Mouse (Mus musculus) bone marrow macrophage, adult 2 months (primary cell): Measurements from ENCODE around the gene Cptp. TPM values are rescaled to one million over a fixed set of nuclear protein-coding genes. Genes with fewer than 3 reads are reported as not detected.

Experiments
- H3K27ac ChIP-seq: 2 replicates; pipeline ENCODE4 v1.5.1; 2012; ENCODE audit warnings: low read depth, low read length; ENCODE audit not compliant: insufficient read depth
- H3K4me1 ChIP-seq: 2 replicates; pipeline ENCODE4 v1.6.1; 2012; ENCODE audit warnings: low read length; ENCODE audit not compliant: control insufficient read depth, insufficient read depth
- H3K4me3 ChIP-seq: 2 replicates; pipeline ENCODE4 v1.5.1; 2012; ENCODE audit warnings: mild to moderate bottlenecking, low read length, moderate library complexity; ENCODE audit not compliant: insufficient read depth
- CTCF ChIP-seq: IDR thresholded peaks from 2 replicates; pipeline ENCODE4 v1.5.1; 2012; ENCODE audit warnings: low read depth, mild to moderate bottlenecking, low read length, moderate library complexity
- POLR2A ChIP-seq: IDR thresholded peaks from 2 replicates; pipeline ENCODE4 v1.6.1; 2012; ENCODE audit warnings: mild to moderate bottlenecking, low read depth, low read length, borderline replicate concordance
- polyA plus RNA-seq: library from polyadenylated mRNA; stranded (reverse); fragments of >200 nt; gene quantifications from 2 replicates; pipeline ENCODE4 v1.2.4, GENCODE M21; 2012; ENCODE audit not compliant: missing spikeins, insufficient read depth, insufficient read length

Gene Cptp
- polyA plus RNA-seq, 1 experiment: 13.9 TPM

- no peak for TF ChIP-seq POLR2A
- TF ChIP-seq CTCF: no peak
- Histone ChIP-seq H3K4me1 (peaks cover 11% of the 10 kb centered on the region), H3K4me3 (no peak overlapping the region), H3K27ac (no peak overlapping the region)
Measured at GRCm38 (mm10) chr4:155889316-155889715, 20.1 kb upstream of the Cptp start.

- Histone ChIP-seq H3K4me3 (no peak overlapping the region), H3K27ac (no peak overlapping the region), H3K4me1 (peaks cover 1% of the 10 kb centered on the region)
- no peak for TF ChIP-seq POLR2A
- no peak for TF ChIP-seq CTCF
Measured at GRCm38 (mm10) chr4:155888181-155888580, 18.9 kb upstream of the Cptp start.

- no peak overlapping the region for H3K4me3 ChIP-seq
- H3K4me1 ChIP-seq: no peaks in the 10 kb centered on the region
- TF ChIP-seq CTCF (no peak), POLR2A (no peak)
- no peak overlapping the region for H3K27ac ChIP-seq
Measured at GRCm38 (mm10) chr4:155887674-155888073, 18.4 kb upstream of the Cptp start.

- H3K4me1 ChIP-seq: no peaks in the 10 kb centered on the region
- H3K4me3 ChIP-seq: no peak overlapping the region
- TF ChIP-seq POLR2A (no peak), CTCF (no peak)
- H3K27ac ChIP-seq: no peak overlapping the region
Measured at GRCm38 (mm10) chr4:155886330-155886729, 17.1 kb upstream of the Cptp start.

GRCm38 (mm10) chr4:155883587-155883986 lies 14.3 kb upstream of the Cptp start:
- Histone ChIP-seq H3K27ac (no peak overlapping the region), H3K4me1 (no peaks in the 10 kb centered on the region), H3K4me3 (no peak overlapping the region)
- no peak for TF ChIP-seq CTCF
- no peak for TF ChIP-seq POLR2A

GRCm38 (mm10) chr4:155871404-155871803 lies 2.2 kb upstream of the Cptp start:
- no peak for TF ChIP-seq POLR2A
- no peak for TF ChIP-seq CTCF
- no peak overlapping the region for H3K27ac ChIP-seq
- no peak overlapping the region for H3K4me3 ChIP-seq
- H3K4me1 ChIP-seq: peaks cover 6% of the 10 kb centered on the region

GRCm38 (mm10) chr4:155868614-155869298 lies 484 bp downstream of the Cptp start:
- TF ChIP-seq POLR2A (no peak), CTCF (no peak)
- Histone ChIP-seq H3K4me3 (peak overlapping the region; percentile 96), H3K27ac (0 out of 2 replicates have a peak overlapping the region, but pooled peaks have one; percentile 3), H3K4me1 (peaks cover 6% of the 10 kb centered on the region)

GRCm38 (mm10) chr4:155863001-155863400 lies 6.2 kb downstream of the Cptp start, which contains the start of gene Tas1r3:
Gene Tas1r3, minus strand, starts transcription at chr4:155863362.
- peaks cover under 1% of the 10 kb centered on the region for H3K4me1 ChIP-seq
- TF ChIP-seq CTCF (no peak), POLR2A (no peak)
- no peak within 1 kb of the TSS for H3K4me3 ChIP-seq
- no peak within 1 kb of the TSS for H3K27ac ChIP-seq

GRCm38 (mm10) chr4:155861787-155862186 lies 7.5 kb downstream of the Cptp start:
- Histone ChIP-seq H3K27ac (no peak overlapping the region), H3K4me1 (no peaks in the 10 kb centered on the region), H3K4me3 (no peak overlapping the region)
- TF ChIP-seq POLR2A (no peak), CTCF (no peak)

- TF ChIP-seq POLR2A (no peak), CTCF (no peak)
- H3K4me1 ChIP-seq: no peaks in the 10 kb centered on the region
Measured at GRCm38 (mm10) chr4:155859318-155859717, 9.9 kb downstream of the Cptp start.

More at GRCm38 (mm10) chr4:155859318-155859717, 9.9 kb downstream of the Cptp start:
- Histone ChIP-seq H3K27ac (no peak overlapping the region), H3K4me3 (no peak overlapping the region)
